Mouse (Mus musculus) myocyte (in vitro differentiated cells): ENCODE results near the gene Xpo6.

Experiments used
- CEBPB ChIP-seq: IDR thresholded peaks from 2 replicates; pipeline ENCODE4 v1.6.1; 2011; ENCODE audit warnings: mild to moderate bottlenecking, moderate library complexity; ENCODE audit not compliant: poor library complexity, insufficient read depth, severe bottlenecking
- E2F4 ChIP-seq: IDR thresholded peaks from one replicate; pipeline ENCODE4 v1.6.1; 2011; ENCODE audit warnings: mild to moderate bottlenecking, control low read depth, moderate library complexity; ENCODE audit not compliant: insufficient read depth
- MYOD1 ChIP-seq, 3 experiments: IDR thresholded peaks; one replicate each; pipeline ENCODE4 v1.6.1; 2011; ENCODE audit warnings: control low read depth in 2 of 3, low read depth in 2 of 3, mild to moderate bottlenecking in 2 of 3, moderate library complexity in 1 of 3; ENCODE audit not compliant: insufficient read length in 2 of 3, control insufficient read depth in 1 of 3
- POLR2A ChIP-seq: IDR thresholded peaks from one replicate; pipeline ENCODE4 v1.6.1; 2011; ENCODE audit warnings: low read depth, mild to moderate bottlenecking, control low read depth, moderate library complexity; ENCODE audit not compliant: insufficient read length
- POLR2AphosphoS2 ChIP-seq: IDR thresholded peaks from one replicate; pipeline ENCODE4 v1.6.1; 2011; ENCODE audit warnings: low read depth, control low read depth; ENCODE audit not compliant: insufficient read length
- TCF12 ChIP-seq: IDR thresholded peaks from one replicate; pipeline ENCODE4 v1.6.1; 2011; ENCODE audit warnings: mild to moderate bottlenecking, control low read depth; ENCODE audit not compliant: poor library complexity, insufficient read depth, severe bottlenecking
- USF1 ChIP-seq: IDR thresholded peaks from one replicate; pipeline ENCODE4 v1.6.1; 2011; ENCODE audit warnings: low read depth, mild to moderate bottlenecking, control low read depth, moderate library complexity

GRCm38 (mm10) chr7:126066777-126067176, 133.5 kb downstream of the Xpo6 start:
- TF ChIP-seq MYOD1 (IDR thresholded peaks at IDR 0.05; ENCODE audit: control insufficient read depth in 1 of 3, insufficient read length in 2 of 3, low read depth in 2 of 3): no peak
- TF ChIP-seq E2F4: no peak
- no peak for TF ChIP-seq USF1
- TF ChIP-seq POLR2A: no peak
- TF ChIP-seq CEBPB: no peak
- TF ChIP-seq POLR2AphosphoS2: no peak
- no peak for TF ChIP-seq TCF12
